Mouse (Mus musculus): ENCODE measurements at regions not wholly inside any gene's neighbourhood (a gene's known extent, or its start where the extent isn't known, plus 50 kb on each side); places are given as distances from the start of the nearest gene placed in this dataset.
"Not testable (repeated sequence)": the region's sequence is repeated elsewhere in the genome, so short reads cannot be mapped to it uniquely, and the experiment has no call there.

GRCm38 (mm10) chr11:40491599-40491998, 203.4 kb downstream of the Mat2b start:
- Histone ChIP-seq H3K27ac (ENCODE audit: insufficient read depth, low read depth) (no peak overlapping the region), H3K9ac (ENCODE audit: insufficient read depth, low read depth) (no peak overlapping the region), H3K36me3 (replicated peaks in 1 of 2; ENCODE audit: control insufficient read depth in 1 of 2, insufficient read depth in 1 of 2, low read length in 1 of 2) (no peaks in the 10 kb centered on the region), H3K27me3 (replicated peaks) (peaks cover 12% of the 10 kb centered on the region), H3K79me2 (replicated peaks; ENCODE audit: control insufficient read depth, extremely low read depth, insufficient read depth, poor library complexity, severe bottlenecking) (no peaks in the 10 kb centered on the region), H3K9me3 (replicated peaks; ENCODE audit: low read length) (no peaks in the 10 kb centered on the region), H3K4me3 (replicated peaks in 1 of 3; ENCODE audit: low read depth in 2 of 3, low read length in 2 of 3, poor library complexity in 1 of 3) (no peak overlapping the region), H3K4me1 (ENCODE audit: control insufficient read depth in 1 of 2, insufficient read depth in 2 of 2) (no peaks in the 10 kb centered on the region), H3K4me2 (ENCODE audit: insufficient read depth, low read depth, poor library complexity, severe bottlenecking) (no peak overlapping the region)
- no peak for DNase-seq (ENCODE audit: extremely low read depth)
- in situ Hi-C loops (cut with MboI; ENCODE audit: low pct_ligation_motif_present, low pct_unique_long_range_greater_than_20kb, low sequenced_read_pairs) (no loop called here), dilution Hi-C loops (cut with MboI; ENCODE audit: extremely low pct_ligation_motif_present, extremely low pct_unique_long_range_greater_than_20kb, low sequenced_read_pairs) (no loop called here)
- no peak for TF ChIP-seq POLR2AphosphoS2 (IDR thresholded peaks at IDR 0.05; ENCODE audit: low read depth, low read length)
- no peak for TF ChIP-seq BHLHE40 (IDR thresholded peaks at IDR 0.05; ENCODE audit: low read depth, low read length)
- TF ChIP-seq SIN3A (IDR thresholded peaks at IDR 0.05; ENCODE audit: low read length) = no peak
- no peak for TF ChIP-seq USF2 (conservative IDR thresholded peaks at IDR 0.05; ENCODE audit: low read depth, low read length)
- no peak for TF ChIP-seq TCF12 (IDR thresholded peaks at IDR 0.05; ENCODE audit: low read depth, low read length)
- TF ChIP-seq JUN (IDR thresholded peaks at IDR 0.05; ENCODE audit: insufficient read depth, low read depth, low read length) = no peak

- H3K27ac ChIP-seq (ENCODE audit: insufficient read depth, low read depth); dilution Hi-C loops (cut with MboI; ENCODE audit: extremely low pct_ligation_motif_present, extremely low pct_unique_long_range_greater_than_20kb, low sequenced_read_pairs); H3K4me1 ChIP-seq (ENCODE audit: control insufficient read depth in 1 of 2, insufficient read depth in 2 of 2); H3K79me2 ChIP-seq (replicated peaks; ENCODE audit: control insufficient read depth, extremely low read depth, insufficient read depth, poor library complexity, severe bottlenecking); DNase-seq (ENCODE audit: extremely low read depth); H3K9me3 ChIP-seq (replicated peaks; ENCODE audit: low read length); H3K36me3 ChIP-seq (replicated peaks in 1 of 2; ENCODE audit: control insufficient read depth in 1 of 2, insufficient read depth in 1 of 2, low read length in 1 of 2); H3K4me2 ChIP-seq (ENCODE audit: insufficient read depth, low read depth, poor library complexity, severe bottlenecking); H3K9ac ChIP-seq (ENCODE audit: insufficient read depth, low read depth); in situ Hi-C loops (cut with MboI; ENCODE audit: low pct_ligation_motif_present, low pct_unique_long_range_greater_than_20kb, low sequenced_read_pairs); H3K4me3 ChIP-seq (replicated peaks in 1 of 3; ENCODE audit: low read depth in 2 of 3, low read length in 2 of 3, poor library complexity in 1 of 3): not testable (repeated sequence)
- H3K27me3 ChIP-seq (replicated peaks) = peaks cover 16% of the 10 kb centered on the region
Measured at GRCm38 (mm10) chr11:40478171-40478570, 216.8 kb downstream of the Mat2b start.

GRCm38 (mm10) chr11:40477294-40477693, 217.7 kb downstream of the Mat2b start:
- H3K9ac ChIP-seq (ENCODE audit: insufficient read depth, low read depth) = no peak overlapping the region
- no peaks in the 10 kb centered on the region for H3K9me3 ChIP-seq (replicated peaks; ENCODE audit: low read length)
- H3K79me2 ChIP-seq (replicated peaks; ENCODE audit: control insufficient read depth, extremely low read depth, insufficient read depth, poor library complexity, severe bottlenecking) = no peaks in the 10 kb centered on the region
- TF ChIP-seq MAX (IDR thresholded peaks at IDR 0.05; ENCODE audit: low read length) = no peak
- no peak for TF ChIP-seq HCFC1 (IDR thresholded peaks at IDR 0.05; ENCODE audit: low read depth, low read length)
- TF ChIP-seq ZMIZ1 (IDR thresholded peaks at IDR 0.05; ENCODE audit: low read depth, low read length) = no peak
- no peak for TF ChIP-seq ZC3H11A (IDR thresholded peaks at IDR 0.05; ENCODE audit: low read depth, low read length)
- no peak for TF ChIP-seq NELFE (IDR thresholded peaks at IDR 0.05; ENCODE audit: low read depth, low read length)
- no peak for TF ChIP-seq MYC (IDR thresholded peaks at IDR 0.05; ENCODE audit: low read depth, low read length)
- TF ChIP-seq CTCF (conservative IDR thresholded peaks at IDR 0.05 in 1 of 2, IDR thresholded peaks at IDR 0.05 in 1 of 2; ENCODE audit: low read depth in 2 of 2, low read length in 2 of 2) = no peak
- TF ChIP-seq MEF2A (IDR thresholded peaks at IDR 0.05; ENCODE audit: borderline replicate concordance, low read depth, low read length) = no peak
- TF ChIP-seq TBP (conservative IDR thresholded peaks at IDR 0.05; ENCODE audit: low read depth, low read length) = no peak
- TF ChIP-seq CHD2 (IDR thresholded peaks at IDR 0.05; ENCODE audit: low read length) = no peak
- TF ChIP-seq RCOR1 (conservative IDR thresholded peaks at IDR 0.05; ENCODE audit: low read depth, low read length) = no peak
- TF ChIP-seq PAX5 (IDR thresholded peaks at IDR 0.05; ENCODE audit: low read length) = no peak
- TF ChIP-seq MXI1 (IDR thresholded peaks at IDR 0.05; ENCODE audit: low read depth, low read length) = no peak
- no peak for TF ChIP-seq RAD21 (IDR thresholded peaks at IDR 0.05; ENCODE audit: low read depth, low read length)
- no peak for TF ChIP-seq ETS1 (conservative IDR thresholded peaks at IDR 0.05; ENCODE audit: low read depth, low read length)
- TF ChIP-seq BHLHE40 (IDR thresholded peaks at IDR 0.05; ENCODE audit: low read depth, low read length) = no peak
- H3K27me3 ChIP-seq (replicated peaks) = peaks cover 15% of the 10 kb centered on the region
- in situ Hi-C loops (cut with MboI; ENCODE audit: low pct_ligation_motif_present, low pct_unique_long_range_greater_than_20kb, low sequenced_read_pairs) (no loop called here), dilution Hi-C loops (cut with MboI; ENCODE audit: extremely low pct_ligation_motif_present, extremely low pct_unique_long_range_greater_than_20kb, low sequenced_read_pairs) (no loop called here)
- no peak overlapping the region for H3K4me2 ChIP-seq (ENCODE audit: insufficient read depth, low read depth, poor library complexity, severe bottlenecking)
- H3K4me3 ChIP-seq (replicated peaks in 1 of 3; ENCODE audit: low read depth in 2 of 3, low read length in 2 of 3, poor library complexity in 1 of 3) = no peak overlapping the region
- H3K27ac ChIP-seq (ENCODE audit: insufficient read depth, low read depth) = no peak overlapping the region
- H3K4me1 ChIP-seq (ENCODE audit: control insufficient read depth in 1 of 2, insufficient read depth in 2 of 2) = no peaks in the 10 kb centered on the region
- DNase-seq (ENCODE audit: extremely low read depth) = no peak
- H3K36me3 ChIP-seq (replicated peaks in 1 of 2; ENCODE audit: control insufficient read depth in 1 of 2, insufficient read depth in 1 of 2, low read length in 1 of 2) = no peaks in the 10 kb centered on the region
